Mouse (Mus musculus) lung, adult 18-20 months (tissue): ENCODE results near the gene Rasl10a.
A peak's percentile ranks its signal among the peaks of the same experiment; 100 is the strongest.
"Not testable (repeated sequence)": the region's sequence is repeated elsewhere in the genome, so short reads cannot be mapped to it uniquely, and the experiment has no call there.

Experiments used
- DNase-seq, 2 experiments: peaks; one replicate each; pipeline ENCODE4 v3.0.0; 2022; ENCODE audit warnings: mixed read lengths in 2 of 2

Gene Rasl10a

DNA sequence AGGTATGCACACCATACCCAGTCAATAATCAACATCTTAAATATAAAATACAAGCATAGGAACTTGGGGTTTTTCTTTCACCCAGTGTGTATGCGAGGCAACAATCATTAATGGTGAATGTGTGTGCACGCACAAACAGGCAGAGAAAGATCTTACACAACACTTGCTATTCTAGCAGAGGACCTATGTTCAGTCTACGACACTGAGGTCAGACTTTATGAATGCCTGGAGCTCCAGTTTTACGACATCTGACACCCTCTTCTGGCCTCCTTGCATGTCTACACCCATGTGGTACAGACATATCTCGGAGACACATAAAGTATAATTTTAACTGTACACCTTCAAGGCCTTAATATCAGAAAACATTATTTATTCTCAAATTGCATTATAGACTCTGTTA lies 18.9 kb downstream of the Rasl10a start:
- not testable (repeated sequence) for DNase-seq

DNA sequence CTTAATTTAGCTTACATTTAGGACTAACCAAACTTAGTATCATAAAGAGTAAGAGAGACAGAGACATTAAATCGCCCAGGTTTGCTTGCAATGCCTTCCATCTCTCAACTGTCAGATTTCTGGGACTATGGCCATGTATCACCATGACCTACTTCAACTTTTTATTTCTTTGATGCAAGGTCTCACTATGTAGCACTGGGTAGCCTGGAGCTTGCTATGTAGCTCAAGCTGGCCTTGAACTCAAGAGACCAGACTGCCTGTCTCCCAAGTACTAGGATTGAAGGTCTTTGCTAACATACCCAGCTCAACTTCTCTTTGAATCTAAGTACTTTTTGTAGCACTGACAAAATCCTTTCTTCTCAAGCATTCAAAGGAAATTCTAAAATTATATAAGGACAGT lies 31.2 kb downstream of the Rasl10a start:
- DNase-seq: no peak

DNA sequence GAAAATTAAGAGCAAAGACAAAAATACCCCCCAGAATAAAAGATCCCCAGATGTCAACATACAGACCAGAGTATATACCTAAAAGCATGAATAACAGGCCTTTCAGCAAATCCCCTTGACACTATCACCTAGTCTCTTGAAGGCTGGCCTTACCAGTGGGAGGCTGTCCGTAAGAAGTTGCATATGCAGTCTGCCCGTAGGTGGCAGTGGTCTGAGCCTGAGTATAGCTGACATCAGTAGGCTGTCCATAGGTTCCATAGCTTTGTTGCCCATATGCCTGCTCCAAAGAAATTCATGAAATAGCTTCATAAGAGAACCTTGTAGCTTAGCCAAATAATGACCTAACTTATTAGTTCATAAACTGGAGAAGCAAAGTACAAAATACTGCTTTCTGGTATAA lies 33.8 kb downstream of the Rasl10a start:
- DNase-seq: no peak

DNA sequence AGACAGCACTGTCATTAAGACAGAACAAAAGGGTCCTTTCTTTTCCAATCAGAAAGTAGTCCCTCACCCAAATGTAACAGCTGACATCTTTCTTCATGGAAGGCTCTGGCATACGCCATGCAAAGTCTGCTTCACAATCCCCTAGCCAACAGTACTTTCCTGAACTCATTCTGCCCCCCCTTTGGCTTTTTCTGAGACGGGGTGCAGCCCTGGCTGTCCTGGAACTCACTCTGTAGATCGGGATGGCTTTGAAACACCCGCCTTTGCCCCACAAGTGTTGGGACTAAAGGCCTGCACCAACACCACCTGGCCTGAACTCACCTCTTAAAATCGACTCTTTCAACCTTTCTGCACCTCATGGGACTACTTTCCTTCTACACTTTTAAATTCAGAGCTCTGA lies 37.9 kb downstream of the Rasl10a start:
- no peak for DNase-seq

DNA sequence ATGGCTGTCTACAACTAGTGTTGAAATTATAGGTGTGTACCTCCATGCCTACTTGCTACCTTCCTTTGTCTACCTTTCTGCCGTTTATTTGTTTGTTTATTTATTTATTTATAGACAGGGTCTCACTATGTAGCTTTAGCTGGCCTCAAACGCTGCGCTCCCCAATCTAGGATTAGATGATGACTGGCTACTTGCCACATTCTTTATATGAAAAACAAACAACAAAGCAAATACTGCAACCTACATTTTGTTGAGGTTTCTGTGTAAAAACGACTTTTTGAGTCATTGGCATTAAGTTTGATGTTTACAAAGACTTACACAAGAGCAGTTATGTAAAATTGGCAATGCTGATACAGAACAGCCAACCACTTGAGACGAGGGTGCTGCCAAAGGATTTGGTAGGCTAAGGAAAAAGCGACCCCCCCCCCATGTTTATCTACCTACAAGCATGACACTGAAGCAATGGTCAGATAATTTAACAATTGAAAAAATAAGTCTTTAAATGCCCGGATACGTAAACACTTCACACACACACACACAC lies 38.6 kb downstream of the Rasl10a start:
- no peak for DNase-seq

DNA sequence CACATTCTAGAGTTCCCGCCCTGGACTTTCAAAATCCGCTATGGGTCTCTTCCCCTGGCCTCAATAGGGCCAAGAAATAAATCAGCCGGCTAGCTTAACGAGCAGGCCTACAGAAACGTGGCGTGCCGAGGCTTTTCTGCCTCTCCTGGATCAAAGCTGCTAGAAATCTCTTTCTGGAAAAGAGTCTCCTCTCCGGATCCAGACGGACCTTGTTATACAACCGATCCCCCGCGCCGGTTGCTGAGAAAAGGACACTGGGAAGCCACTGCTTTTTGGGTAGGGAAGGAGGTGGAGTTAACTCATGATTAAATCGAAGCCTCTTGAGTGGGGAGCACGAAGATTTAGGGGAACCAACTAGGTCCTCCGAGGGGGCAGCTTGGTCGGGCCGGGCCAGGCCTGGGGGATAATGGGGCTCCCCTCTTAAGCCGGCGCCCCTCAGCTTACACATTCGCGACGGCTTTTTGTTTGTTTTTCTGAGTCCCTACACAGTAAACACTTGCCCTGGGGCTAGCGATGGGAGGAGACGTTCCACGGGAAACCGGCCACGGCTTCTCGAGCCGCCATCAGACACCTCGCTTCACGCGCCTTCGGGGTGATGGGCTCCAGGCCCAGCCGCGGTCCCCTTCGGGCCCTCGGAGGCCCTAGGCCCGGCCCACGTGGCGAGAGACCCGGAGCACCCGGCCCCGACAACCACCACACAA lies 40.3 kb downstream of the Rasl10a start:
- DNase-seq: peak; percentile 31 to 46

DNA sequence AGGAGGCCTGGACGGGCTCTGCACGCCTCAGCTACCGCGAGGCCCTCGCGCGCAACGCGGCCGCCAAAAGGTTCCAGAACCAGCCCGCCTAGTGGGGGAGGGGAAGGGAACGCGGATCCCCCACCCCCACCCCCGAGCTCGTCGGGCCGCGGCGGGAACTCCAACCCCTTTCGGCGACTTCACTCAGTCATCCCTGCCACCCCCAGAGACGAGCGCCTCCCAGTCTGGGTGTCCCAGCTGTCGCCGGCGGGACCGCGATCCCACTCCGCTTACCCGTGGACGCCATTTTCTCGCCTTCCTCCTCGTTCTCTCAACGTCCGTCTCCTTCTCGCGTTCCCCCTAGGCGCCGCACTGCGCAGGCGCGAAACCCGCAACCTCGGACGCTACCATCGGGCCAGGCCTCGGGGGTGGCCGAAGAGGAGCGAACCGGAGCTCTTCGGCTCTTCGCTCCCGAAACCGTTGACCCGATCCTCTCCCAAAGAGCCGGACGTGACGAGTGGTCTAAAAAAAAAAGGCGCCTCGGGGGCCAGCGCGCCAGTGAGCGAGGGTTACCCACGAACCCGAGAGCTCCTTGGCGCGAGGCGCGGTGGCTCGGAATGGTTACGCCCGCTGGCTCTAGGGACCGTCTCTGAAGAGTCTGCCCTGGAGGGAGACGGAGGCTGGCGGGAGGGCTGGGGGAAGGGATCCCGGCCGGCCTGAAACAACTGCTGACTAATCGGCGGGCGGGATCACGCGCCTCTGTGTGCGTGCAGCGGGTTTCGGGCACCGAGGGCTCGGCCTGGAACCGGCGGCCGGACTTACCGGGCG lies 41.0 kb downstream of the Rasl10a start, which contains the start of the genes Rhbdd3 and Ewsr1:
Gene Rhbdd3 (plus strand): TSS at position 191 of the 807 bp plus-strand sequence.
Gene Ewsr1 (minus strand): TSS at position 531 of the 807 bp plus-strand sequence.
- peak; percentile 96 for DNase-seq

DNA sequence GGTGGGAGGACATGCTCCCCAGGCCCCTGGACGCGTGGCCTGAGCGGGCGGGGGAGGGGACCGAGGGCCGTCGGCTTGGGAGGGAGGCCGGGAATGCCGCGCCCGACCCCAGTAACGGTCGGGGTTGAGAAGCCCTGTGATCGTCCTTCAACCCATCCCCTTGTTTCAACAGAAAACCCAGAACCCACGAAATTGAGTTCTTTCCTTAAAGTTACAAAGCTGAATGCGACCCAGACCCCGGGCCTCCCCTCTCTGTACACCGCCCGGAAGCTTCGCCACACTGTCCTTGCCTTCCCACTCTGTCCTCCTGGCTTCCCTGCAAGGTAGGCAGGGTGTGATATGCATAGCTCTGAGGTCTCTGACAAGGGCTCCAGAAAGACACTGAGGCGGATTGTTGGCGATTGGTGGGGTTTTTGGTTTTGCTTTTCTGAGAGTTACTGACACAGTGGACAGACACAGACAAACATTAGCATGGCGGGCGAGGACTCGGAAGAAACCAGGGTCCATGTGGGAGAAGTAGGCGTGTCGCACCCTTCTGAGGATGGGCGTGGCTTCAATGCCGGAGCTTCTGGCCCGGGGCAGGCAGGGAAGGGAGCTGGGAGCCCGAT lies 41.8 kb downstream of the Rasl10a start:
- DNase-seq: peak; percentile 86 to 89

DNA sequence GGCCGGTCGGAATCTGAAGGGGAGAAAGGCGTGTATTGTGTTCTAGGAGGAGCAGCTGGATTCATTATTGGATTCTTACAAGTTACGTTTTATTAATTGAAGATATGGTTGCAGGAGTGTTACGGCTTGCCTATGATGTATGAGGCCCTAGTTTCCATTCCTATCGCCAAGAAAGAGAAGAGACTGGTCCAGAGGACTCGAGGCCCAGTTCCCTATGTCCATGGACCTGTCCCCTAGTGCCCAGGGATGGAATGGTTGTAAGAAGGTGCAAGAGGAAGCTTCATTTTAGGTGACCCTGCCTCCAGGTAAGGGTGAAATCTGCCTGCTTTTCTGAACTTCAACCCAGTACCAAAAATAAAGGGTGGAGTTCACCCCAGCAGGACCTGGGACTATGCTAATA lies 42.4 kb downstream of the Rasl10a start:
- no peak for DNase-seq

DNA sequence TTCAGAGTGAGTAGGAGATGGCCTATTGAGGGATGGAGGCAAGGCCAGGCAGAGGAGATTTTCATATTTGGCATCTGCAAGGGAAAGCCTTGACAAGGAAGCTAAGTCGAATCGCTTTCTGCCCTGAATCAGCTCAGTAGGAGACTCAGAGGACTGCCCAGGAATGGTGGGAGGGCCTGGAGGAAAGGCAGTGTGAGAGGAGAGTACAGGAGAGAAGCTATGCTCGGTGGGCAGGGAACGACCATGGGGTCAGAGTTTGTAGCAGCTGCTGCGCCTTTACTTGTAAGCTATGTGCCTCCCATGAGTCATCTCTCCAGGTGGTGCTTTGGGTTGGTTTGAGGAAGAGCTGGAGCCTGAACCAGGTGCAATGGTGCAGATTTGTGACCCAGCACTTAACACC lies 42.9 kb downstream of the Rasl10a start:
- no peak for DNase-seq

DNA sequence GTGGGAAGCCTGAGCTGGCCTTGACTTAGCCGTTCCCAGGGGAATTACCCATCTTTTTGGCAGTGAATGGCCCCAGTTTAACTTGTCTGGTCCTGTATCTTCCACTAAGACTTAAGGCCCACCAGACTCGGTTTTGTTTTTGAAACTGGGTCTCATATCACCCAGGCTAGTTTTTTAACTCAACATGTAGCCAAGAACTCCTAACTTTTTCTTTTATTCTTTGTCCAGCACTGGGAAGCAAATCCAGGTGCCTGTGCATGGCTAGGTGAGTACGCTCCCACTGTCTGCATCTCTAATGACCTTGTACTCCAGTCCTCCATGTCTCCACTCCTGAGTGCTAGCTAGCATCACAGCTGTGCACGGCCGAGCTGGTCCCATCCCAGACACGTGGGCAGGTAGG lies 43.7 kb downstream of the Rasl10a start:
- DNase-seq: no peak

DNA sequence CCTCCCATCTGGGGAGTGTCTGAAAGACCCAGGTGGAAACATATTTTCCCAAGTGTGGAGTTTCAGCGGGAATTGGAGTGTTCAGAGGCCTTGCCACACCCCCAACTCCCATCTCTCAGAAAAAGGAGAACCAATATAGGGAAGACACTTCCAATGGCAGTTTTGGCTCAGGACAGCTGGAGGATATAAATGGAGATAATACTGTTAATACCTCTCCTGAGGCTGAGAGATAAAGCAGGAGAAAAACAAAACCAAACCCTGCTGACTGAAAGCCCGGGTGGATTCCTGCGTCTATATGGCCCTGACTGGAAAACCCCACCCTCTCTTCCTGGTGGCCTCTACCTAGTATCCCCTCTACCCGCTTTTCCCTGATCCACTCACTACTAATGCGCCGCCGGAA lies 44.5 kb downstream of the Rasl10a start:
- no peak for DNase-seq

DNA sequence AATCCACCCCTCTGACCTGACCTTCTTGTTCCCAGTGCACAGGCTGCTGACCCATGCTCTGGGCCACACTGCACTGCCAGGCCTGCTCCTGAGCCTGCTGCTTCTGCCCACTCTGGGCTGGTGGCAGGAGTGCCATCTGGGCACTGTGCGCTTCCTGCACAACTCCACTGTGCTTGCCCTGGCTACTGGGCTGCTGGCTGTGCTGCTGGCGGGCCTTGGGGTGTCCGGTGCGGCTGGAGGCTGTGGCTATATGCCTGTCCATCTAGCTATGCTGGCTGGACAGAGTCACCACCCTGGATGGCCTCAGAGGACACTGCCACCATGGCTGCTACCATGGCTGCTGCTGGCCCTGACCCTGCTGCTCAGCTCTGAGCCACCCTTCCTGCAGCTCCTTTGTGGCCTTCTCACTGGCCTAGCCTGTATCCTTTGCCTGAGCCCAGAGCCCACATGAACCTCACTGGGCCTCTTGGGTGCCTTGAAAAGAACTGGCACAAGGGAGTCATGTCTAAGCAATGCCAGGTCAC lies 46.1 kb downstream of the Rasl10a start:
- no peak for DNase-seq

DNA sequence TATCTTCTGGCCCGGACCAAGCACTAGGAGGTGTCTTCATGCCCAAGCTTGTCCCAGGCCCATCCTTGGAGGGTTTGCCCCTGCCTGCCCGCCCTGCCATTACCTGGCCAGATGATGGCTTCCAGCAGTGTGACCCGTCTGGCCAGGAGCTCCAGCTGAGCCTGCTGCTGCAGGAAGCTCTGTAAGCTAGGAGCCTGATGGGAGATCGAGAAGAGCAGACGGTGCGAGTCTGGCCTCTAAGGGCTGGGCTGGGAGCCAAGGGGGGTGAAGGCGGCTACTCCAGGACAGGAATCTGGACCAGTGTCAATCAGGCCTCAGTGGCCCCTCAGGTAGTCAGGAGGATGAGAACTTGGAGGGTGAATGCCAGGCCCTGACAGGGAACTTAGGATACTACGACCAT lies 51.5 kb downstream of the Rasl10a start:
- DNase-seq: no peak
